Mouse (Mus musculus) urinary bladder, postnatal 25 days (tissue): ENCODE results near the gene Npas3.

Experiments used
- DNase-seq: peaks from one replicate; pipeline ENCODE4 v3.0.0; 2022; ENCODE audit warnings: low spot score

Gene Npas3

GRCm38 (mm10) chr12:53794718-53795400 lies 546.4 kb downstream of the Npas3 start:
- DNase-seq, result no peak

GRCm38 (mm10) chr12:53801831-53802230 lies 553.4 kb downstream of the Npas3 start:
- no peak for DNase-seq

GRCm38 (mm10) chr12:53802381-53802780 lies 553.9 kb downstream of the Npas3 start:
- DNase-seq, result no peak

GRCm38 (mm10) chr12:53810081-53810480 lies 561.6 kb downstream of the Npas3 start:
- no peak for DNase-seq

- DNase-seq, result no peak
These were observed 565.8 kb downstream of the Npas3 start for GRCm38 (mm10) chr12:53814291-53814690.

- no peak for DNase-seq
These were observed 571.5 kb downstream of the Npas3 start for GRCm38 (mm10) chr12:53819982-53820381.

- no peak for DNase-seq
These were observed 574.4 kb downstream of the Npas3 start for GRCm38 (mm10) chr12:53822881-53823280.

- DNase-seq, result no peak
These were observed 576.8 kb downstream of the Npas3 start for GRCm38 (mm10) chr12:53825251-53825650.

- DNase-seq, result no peak
These were observed 577.6 kb downstream of the Npas3 start for GRCm38 (mm10) chr12:53825898-53826605.

- DNase-seq, result no peak
These were observed 578.3 kb downstream of the Npas3 start for GRCm38 (mm10) chr12:53826812-53827211.

GRCm38 (mm10) chr12:53832590-53832989 lies 584.1 kb downstream of the Npas3 start:
- DNase-seq, result no peak

GRCm38 (mm10) chr12:53833348-53833747 lies 584.9 kb downstream of the Npas3 start:
- DNase-seq, result no peak

GRCm38 (mm10) chr12:53836031-53836790 lies 587.7 kb downstream of the Npas3 start:
- no peak for DNase-seq

- no peak for DNase-seq
These were observed 588.9 kb downstream of the Npas3 start for GRCm38 (mm10) chr12:53837408-53837807.

- DNase-seq, result no peak
These were observed 590.1 kb downstream of the Npas3 start for GRCm38 (mm10) chr12:53838541-53838940.

- no peak for DNase-seq
These were observed 593.6 kb downstream of the Npas3 start for GRCm38 (mm10) chr12:53841928-53842671.

GRCm38 (mm10) chr12:53843626-53844025 lies 595.1 kb downstream of the Npas3 start:
- no peak for DNase-seq

GRCm38 (mm10) chr12:53846154-53846665 lies 597.7 kb downstream of the Npas3 start:
- no peak for DNase-seq

GRCm38 (mm10) chr12:53849263-53849662 lies 600.8 kb downstream of the Npas3 start:
- DNase-seq, result no peak

GRCm38 (mm10) chr12:53852432-53852831 lies 604.0 kb downstream of the Npas3 start:
- no peak for DNase-seq

GRCm38 (mm10) chr12:53860176-53860575 lies 611.7 kb downstream of the Npas3 start:
- DNase-seq, result no peak

- no peak for DNase-seq
These were observed 613.8 kb downstream of the Npas3 start for GRCm38 (mm10) chr12:53862281-53862680.
